Mouse (Mus musculus): ENCODE measurements at regions not wholly inside any gene's neighbourhood (a gene's known extent, or its start where the extent isn't known, plus 50 kb on each side); places are given as distances from the start of the nearest gene placed in this dataset.

DNA sequence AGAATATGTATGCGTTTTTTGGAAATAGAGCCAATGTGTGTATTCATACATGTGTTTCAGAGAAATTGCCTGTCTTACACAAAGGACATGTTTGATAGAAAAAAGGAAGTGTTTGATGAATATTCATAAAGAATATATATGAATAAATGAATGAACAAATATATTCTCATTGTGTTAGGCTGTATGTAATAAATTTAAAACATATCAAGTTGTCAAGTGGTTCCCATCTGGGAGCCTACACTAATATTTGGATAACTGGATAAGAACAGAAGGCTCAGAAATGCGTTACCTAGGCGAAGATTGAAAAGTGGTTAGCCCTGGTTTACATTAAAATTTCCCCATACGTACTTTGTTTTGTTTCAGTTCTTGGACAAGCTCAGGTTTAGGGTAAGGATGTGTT, 1369.7 kb downstream of the Slc22a22 start:
- 83% methylated on average over 4 of the region's 4 CpGs for WGBS
- Histone ChIP-seq H3K9ac (no peak overlapping the region), H3K27ac (no peak overlapping the region), H3K36me3 (replicated peaks) (no peaks in the 10 kb centered on the region), H3K27me3 (no peaks in the 10 kb centered on the region), H3K9me3 (no peaks in the 10 kb centered on the region), H3K4me3 (replicated peaks) (no peak overlapping the region), H3K4me1 (no peaks in the 10 kb centered on the region), H3K4me2 (no peak overlapping the region)
- ATAC-seq (ENCODE audit: low FRiP score), result no peak

- H3K9ac ChIP-seq, result no peak overlapping the region
- H3K36me3 ChIP-seq (replicated peaks), result no peaks in the 10 kb centered on the region
- H3K27me3 ChIP-seq, result no peaks in the 10 kb centered on the region
- no peak for ATAC-seq (ENCODE audit: low FRiP score)
- 90% methylated on average over 3 of the region's 3 CpGs for WGBS
- no peak overlapping the region for H3K4me3 ChIP-seq (replicated peaks)
- H3K27ac ChIP-seq, result no peak overlapping the region
- no peaks in the 10 kb centered on the region for H3K9me3 ChIP-seq
- H3K4me2 ChIP-seq, result no peak overlapping the region
- no peaks in the 10 kb centered on the region for H3K4me1 ChIP-seq
These were observed 1377.2 kb downstream of the Slc22a22 start for GRCm38 (mm10) chr15:56100133-56100735.

GRCm38 (mm10) chr15:56077838-56078567, 1399.4 kb downstream of the Slc22a22 start:
- no peaks in the 10 kb centered on the region for H3K9me3 ChIP-seq
- H3K4me1 ChIP-seq, result peaks cover 14% of the 10 kb centered on the region
- 31% methylated on average over 11 of the region's 11 CpGs for WGBS
- H3K27ac ChIP-seq, result peak overlapping the region; percentile 42; the same call in 1 of the 2 replicates
- peak overlapping the region; percentile 36 for H3K4me2 ChIP-seq
- no peaks in the 10 kb centered on the region for H3K36me3 ChIP-seq (replicated peaks)
- ATAC-seq (ENCODE audit: low FRiP score), result peak; percentile 85
- no peaks in the 10 kb centered on the region for H3K27me3 ChIP-seq
- H3K9ac ChIP-seq, result no peak overlapping the region
- no peak overlapping the region for H3K4me3 ChIP-seq (replicated peaks)

- ATAC-seq (ENCODE audit: low FRiP score), result 0 out of 2 replicates have a peak, but pooled peaks have one; percentile 24
- Histone ChIP-seq H3K4me3 (replicated peaks) (no peak overlapping the region), H3K27me3 (no peaks in the 10 kb centered on the region), H3K9ac (no peak overlapping the region), H3K27ac (no peak overlapping the region), H3K9me3 (no peaks in the 10 kb centered on the region), H3K4me2 (no peak overlapping the region), H3K4me1 (peaks cover 14% of the 10 kb centered on the region), H3K36me3 (replicated peaks) (no peaks in the 10 kb centered on the region)
- 83% methylated on average over 1 of the region's 1 CpGs for WGBS
These were observed 1400.3 kb downstream of the Slc22a22 start for GRCm38 (mm10) chr15:56077081-56077480.

GRCm38 (mm10) chr15:56076680-56077079, 1400.7 kb downstream of the Slc22a22 start:
- Histone ChIP-seq H3K27ac (no peak overlapping the region), H3K36me3 (replicated peaks) (no peaks in the 10 kb centered on the region), H3K4me3 (replicated peaks) (no peak overlapping the region), H3K9me3 (no peaks in the 10 kb centered on the region), H3K9ac (no peak overlapping the region), H3K27me3 (no peaks in the 10 kb centered on the region), H3K4me2 (no peak overlapping the region), H3K4me1 (peaks cover 14% of the 10 kb centered on the region)
- no peak for ATAC-seq (ENCODE audit: low FRiP score)
- WGBS, result 94% methylated on average over 1 of the region's 1 CpGs

- H3K9me3 ChIP-seq, result no peaks in the 10 kb centered on the region
- H3K9ac ChIP-seq, result no peak overlapping the region
- no peaks in the 10 kb centered on the region for H3K4me1 ChIP-seq
- H3K27ac ChIP-seq, result no peak overlapping the region
- WGBS, result 89% methylated on average over 2 of the region's 2 CpGs
- H3K4me3 ChIP-seq (replicated peaks), result no peak overlapping the region
- H3K27me3 ChIP-seq, result no peaks in the 10 kb centered on the region
- H3K4me2 ChIP-seq, result no peak overlapping the region
- ATAC-seq (ENCODE audit: low FRiP score), result no peak
- no peaks in the 10 kb centered on the region for H3K36me3 ChIP-seq (replicated peaks)
These were observed 1407.9 kb downstream of the Slc22a22 start for GRCm38 (mm10) chr15:56069511-56069910.

GRCm38 (mm10) chr15:56067214-56067613, 1410.2 kb downstream of the Slc22a22 start:
- no peak for ATAC-seq (ENCODE audit: low FRiP score)
- no peaks in the 10 kb centered on the region for H3K4me1 ChIP-seq
- no peak overlapping the region for H3K4me2 ChIP-seq
- no peak overlapping the region for H3K9ac ChIP-seq
- H3K27ac ChIP-seq, result no peak overlapping the region
- H3K27me3 ChIP-seq, result no peaks in the 10 kb centered on the region
- WGBS, result 80% methylated on average over 3 of the region's 3 CpGs
- H3K4me3 ChIP-seq (replicated peaks), result no peak overlapping the region
- H3K36me3 ChIP-seq (replicated peaks), result no peaks in the 10 kb centered on the region
- no peaks in the 10 kb centered on the region for H3K9me3 ChIP-seq

DNA sequence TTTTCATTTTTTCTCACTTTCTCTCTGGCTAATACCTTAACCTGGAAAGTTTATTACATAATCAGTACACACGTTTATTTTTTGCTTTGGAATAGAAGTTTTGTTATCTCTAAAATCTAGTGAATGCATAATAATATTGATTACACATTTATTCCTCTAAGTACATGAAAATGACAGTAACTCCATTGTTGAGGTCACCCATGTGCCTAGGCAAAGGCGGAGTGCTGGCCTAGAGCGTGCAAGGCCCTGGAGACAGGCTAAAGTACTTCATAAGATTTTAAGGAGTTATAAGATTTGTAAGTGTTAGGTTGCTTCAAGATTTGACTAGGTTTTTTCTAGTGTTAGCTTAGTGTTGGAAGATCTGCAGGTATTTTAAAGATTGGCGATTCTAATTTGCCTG, 1410.9 kb downstream of the Slc22a22 start:
- no peak overlapping the region for H3K27ac ChIP-seq
- H3K4me2 ChIP-seq, result no peak overlapping the region
- H3K27me3 ChIP-seq, result no peaks in the 10 kb centered on the region
- no peak overlapping the region for H3K9ac ChIP-seq
- no peaks in the 10 kb centered on the region for H3K4me1 ChIP-seq
- H3K9me3 ChIP-seq, result no peaks in the 10 kb centered on the region
- no peaks in the 10 kb centered on the region for H3K36me3 ChIP-seq (replicated peaks)
- WGBS, result 74% methylated on average over 4 of the region's 4 CpGs
- no peak for ATAC-seq (ENCODE audit: low FRiP score)
- no peak overlapping the region for H3K4me3 ChIP-seq (replicated peaks)

- no peaks in the 10 kb centered on the region for H3K36me3 ChIP-seq (replicated peaks)
- ATAC-seq (ENCODE audit: low FRiP score), result peak; percentile 77
- H3K27me3 ChIP-seq, result no peaks in the 10 kb centered on the region
- H3K9ac ChIP-seq, result no peak overlapping the region
- no peaks in the 10 kb centered on the region for H3K9me3 ChIP-seq
- no peak overlapping the region for H3K4me3 ChIP-seq (replicated peaks)
- no peak overlapping the region for H3K4me2 ChIP-seq
- no peaks in the 10 kb centered on the region for H3K4me1 ChIP-seq
- WGBS, result 38% methylated on average over 7 of the region's 7 CpGs
- H3K27ac ChIP-seq, result no peak overlapping the region
These were observed 1411.4 kb downstream of the Slc22a22 start for GRCm38 (mm10) chr15:56065872-56066534.

DNA sequence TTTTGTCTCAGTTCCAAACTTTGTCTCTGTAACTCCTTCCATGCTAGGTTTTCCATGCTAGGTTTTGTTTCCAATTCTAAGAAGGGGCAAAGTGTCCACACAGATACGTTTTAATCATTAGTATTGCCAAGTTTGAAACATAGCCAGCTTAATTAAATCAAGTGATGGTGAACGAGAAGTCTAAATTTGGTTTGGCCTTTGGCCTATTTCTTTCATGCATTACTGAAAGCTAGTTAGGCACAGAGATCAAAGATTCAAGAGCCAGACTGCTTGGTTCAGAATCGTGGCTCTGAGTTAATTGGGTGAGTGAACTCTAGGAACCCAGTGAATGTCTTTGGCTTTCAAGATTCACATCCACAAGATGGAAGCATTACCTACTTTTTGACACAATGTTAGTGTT, 1414.8 kb downstream of the Slc22a22 start:
- Histone ChIP-seq H3K4me2 (no peak overlapping the region), H3K27ac (no peak overlapping the region), H3K9me3 (no peaks in the 10 kb centered on the region), H3K4me1 (no peaks in the 10 kb centered on the region), H3K4me3 (replicated peaks) (no peak overlapping the region), H3K9ac (no peak overlapping the region), H3K27me3 (no peaks in the 10 kb centered on the region), H3K36me3 (replicated peaks) (no peaks in the 10 kb centered on the region)
- ATAC-seq (ENCODE audit: low FRiP score), result no peak
- 51% methylated on average over 3 of the region's 3 CpGs for WGBS

GRCm38 (mm10) chr15:56061326-56061725, 1416.1 kb downstream of the Slc22a22 start:
- no peak for ATAC-seq (ENCODE audit: low FRiP score)
- 72% methylated on average over 4 of the region's 4 CpGs for WGBS
- no peaks in the 10 kb centered on the region for H3K4me1 ChIP-seq
- no peak overlapping the region for H3K9ac ChIP-seq
- no peak overlapping the region for H3K4me3 ChIP-seq (replicated peaks)
- H3K4me2 ChIP-seq, result no peak overlapping the region
- H3K9me3 ChIP-seq, result no peaks in the 10 kb centered on the region
- H3K27me3 ChIP-seq, result no peaks in the 10 kb centered on the region
- H3K27ac ChIP-seq, result no peak overlapping the region
- no peaks in the 10 kb centered on the region for H3K36me3 ChIP-seq (replicated peaks)

GRCm38 (mm10) chr15:56050716-56051115, 1426.7 kb downstream of the Slc22a22 start:
- WGBS, result 81% methylated on average over 7 of the region's 7 CpGs
- Histone ChIP-seq H3K4me2 (no peak overlapping the region), H3K27ac (no peak overlapping the region), H3K4me1 (peaks cover 3% of the 10 kb centered on the region), H3K9me3 (no peaks in the 10 kb centered on the region), H3K36me3 (replicated peaks) (no peaks in the 10 kb centered on the region), H3K9ac (no peak overlapping the region), H3K4me3 (replicated peaks) (no peak overlapping the region), H3K27me3 (no peaks in the 10 kb centered on the region)
- ATAC-seq (ENCODE audit: low FRiP score), result no peak

All from forebrain, embryonic 12.5 days (tissue).